ENCODE assay signal across 10 mouse cellular contexts in genomic region chr16:92428197-92428950, GRCm38 (mm10). TPM values are rescaled to one million over a fixed set of nuclear protein-coding genes. Genes with fewer than 3 reads are reported as not detected.
A peak's percentile ranks its signal among the peaks of the same experiment; 100 is the strongest.
DNase-seq lines count a peak whose midpoint lies in the region; ATAC-seq and TF ChIP-seq lines count a peak whose summit lies in the region.
"Had no signal": no experiment of that assay in that cellular context is flagged by ENCODE, and none has a peak within 500 bp of the region (broad histone marks: within the 10 kb centered on the region; RNA-seq: fewer than 3 reads in every experiment).

No protein-coding gene starts in this region.

- H3K27me3 ChIP-seq in heart, embryonic 10.5 days (ENCODE audit: insufficient read depth, poor library complexity, severe bottlenecking): no peaks in the 10 kb centered on the region
- no peaks in the 10 kb centered on the region for H3K27me3 ChIP-seq in small intestine, adult 2 months (ENCODE audit: control insufficient read depth, insufficient read depth, low read length)
- H3K27me3 ChIP-seq: CH12.LX had no signal

- H3K4me3 ChIP-seq in heart, embryonic 10.5 days: peak overlapping the region; percentile 34
- no peak overlapping the region for H3K4me3 ChIP-seq in small intestine, adult 2 months (ENCODE audit: low read depth, low read length)
- H3K4me3 ChIP-seq: erythroblast, embryonic 14.5 days had no signal

- H3K27ac ChIP-seq in heart, embryonic 10.5 days: peak overlapping the region; percentile 93
- H3K27ac ChIP-seq in small intestine, adult 2 months (ENCODE audit: insufficient read depth, low read depth, low read length): 0 out of 2 replicates have a peak overlapping the region, but pooled peaks have one; percentile 16

- 18% methylated on average over 19 of the region's 19 CpGs for WGBS in heart, embryonic 10.5 days
- 46% methylated on average over 19 of the region's 19 CpGs for WGBS in small intestine, adult 2 months

- ATAC-seq in frontal cortex, adult (ENCODE audit: low TSS enrichment): peak; percentile 36; the same call in 1 of the 2 replicates

- peaks cover 76% of the 10 kb centered on the region for H3K4me1 ChIP-seq in heart, embryonic 10.5 days
- H3K4me1 ChIP-seq in small intestine, adult 2 months (ENCODE audit: control insufficient read depth, insufficient read depth, insufficient read length, low read length): peaks cover 2% of the 10 kb centered on the region; the same call in 1 of the 2 replicates

- TF ChIP-seq CTCF in small intestine, adult 2 months (IDR thresholded peaks at IDR 0.05; ENCODE audit: extremely low read depth, insufficient read length, insufficient replicate concordance, low read depth, low read length): no peak

- H3K36me3 ChIP-seq in heart, embryonic 10.5 days: peaks cover 11% of the 10 kb centered on the region
- H3K36me3 ChIP-seq in small intestine, adult 2 months (ENCODE audit: control insufficient read depth, insufficient read depth, low read length): no peaks in the 10 kb centered on the region

- no peak for DNase-seq in frontal cortex, postnatal 25 days (ENCODE audit: low spot score in 2 of 2)
- peak; percentile 38 for DNase-seq in ZHBTc4 (ENCODE audit: low read depth, low spot score)
- peak; percentile 94 for DNase-seq in heart, embryonic 10.5 days (ENCODE audit: low spot score)
- DNase-seq in kidney, postnatal 25 days: peak; percentile 41 to 55
- no peak for DNase-seq in thymus, postnatal 25 days
- DNase-seq in cerebellum, adult 8-10 months: no peak

- TF ChIP-seq POLR2A in small intestine, adult 2 months (IDR thresholded peaks at IDR 0.05; ENCODE audit: low read depth, low read length): no peak

- no peaks in the 10 kb centered on the region for H3K9me3 ChIP-seq in heart, embryonic 10.5 days

RNA-seq across cellular contexts. Expression of gene Rcan1, which starts 42.3 kb away (rescaled TPM):
- polyA plus RNA-seq in heart, embryonic 10.5 days (2016; fragmentation: Nextera tagmentation; extraction: Ambion mirVana): 78.8 and 129 TPM in 2 replicates
- 7.3 and 9.7 TPM in 2 replicates for polyA plus RNA-seq in small intestine, adult 2 months (2012; rRNA removed)

RNA-seq across cellular contexts. Expression of gene Clic6, which starts 57.2 kb away (rescaled TPM):
- 3.1 and 4.2 TPM in 2 replicates for polyA plus RNA-seq in heart, embryonic 10.5 days (2016; fragmentation: Nextera tagmentation; extraction: Ambion mirVana)
- polyA plus RNA-seq in small intestine, adult 2 months (2012; rRNA removed): 1.4 and 2.1 TPM in 2 replicates
- polyA plus RNA-seq: erythroblast, embryonic 14.5 days had no signal

Comparison
In these comparisons a context has a peak if more than half of its experiments do, and no peak if none do; other contexts are left out.
1. DNase-seq: peak in ZHBTc4 (single experiment), heart, embryonic 10.5 days (single experiment) and kidney, postnatal 25 days (2 of 2); none in frontal cortex, postnatal 25 days (0 of 2), thymus, postnatal 25 days (single experiment) and cerebellum, adult 8-10 months (single experiment).